Mouse (Mus musculus): Measurements from ENCODE around the gene Ttl. TPM values are rescaled to one million over a fixed set of nuclear protein-coding genes. Genes with fewer than 3 reads are reported as not detected.

Ttl gene
- 9.2 and 10.7 TPM in 2 replicates for polyA plus RNA-seq (2014; fragmentation: Nextera tagmentation; extraction: Ambion mirVana)

- Histone ChIP-seq H3K36me3 (ENCODE audit: control insufficient read depth, insufficient read depth, low read length) (0 out of 2 replicates have a peak, but pooled peaks cover 5% of the 10 kb centered on the region), H3K9ac (ENCODE audit: low read length) (peak within 1 kb of the TSS; percentile 82), H3K4me2 (ENCODE audit: low read length) (peak within 1 kb of the TSS; percentile 82), H3K27ac (replicated peaks in 1 of 2; ENCODE audit: control insufficient read depth in 1 of 2, insufficient read depth in 1 of 2, low read depth in 2 of 2, low read length in 2 of 2) (peak within 1 kb of the TSS; percentile 20 to 40; a peak in 2 of 4 replicates), H3K9me3 (ENCODE audit: control insufficient read depth, low read length) (no peaks in the 10 kb centered on the region), H3K27me3 (ENCODE audit: control insufficient read depth, insufficient read depth, low read length) (no peaks in the 10 kb centered on the region), H3K4me1 (ENCODE audit: control insufficient read depth in 2 of 2, insufficient read depth in 2 of 2, low read length in 2 of 2) (peaks cover 3 to 10% of the 10 kb centered on the region in 2 experiments; a peak in 3 of 4 replicates), H3K4me3 (ENCODE audit: control insufficient read depth in 1 of 2, insufficient read depth in 1 of 2, low read depth in 1 of 2, low read length in 2 of 2) (peak within 1 kb of the TSS; percentile 76 to 85)
- ATAC-seq (ENCODE audit: insufficient number of reproducible peaks, insufficient read depth, low FRiP score, low read depth) = peak; percentile 91
- 1% methylated on average over 60 of the region's 62 CpGs for whole genome bisulfite sequencing
These were observed at the start of gene Ttl for GRCm38 (mm10) chr2:129065437-129066282. TSS of gene Ttl (plus strand) at chr2:129065942.

- H3K36me3 ChIP-seq (ENCODE audit: control insufficient read depth, insufficient read depth, low read length) = no peaks in the 10 kb centered on the region
- H3K9me3 ChIP-seq (ENCODE audit: control insufficient read depth, low read length) = no peaks in the 10 kb centered on the region
- H3K4me1 ChIP-seq (ENCODE audit: control insufficient read depth in 2 of 2, insufficient read depth in 2 of 2, low read length in 2 of 2) = no peaks in the 10 kb centered on the region
- H3K9ac ChIP-seq (ENCODE audit: low read length) = no peak overlapping the region
- H3K4me3 ChIP-seq (ENCODE audit: control insufficient read depth in 1 of 2, insufficient read depth in 1 of 2, low read depth in 1 of 2, low read length in 2 of 2) = no peak overlapping the region
- H3K27ac ChIP-seq (replicated peaks in 1 of 2; ENCODE audit: control insufficient read depth in 1 of 2, insufficient read depth in 1 of 2, low read depth in 2 of 2, low read length in 2 of 2) = no peak overlapping the region
- H3K27me3 ChIP-seq (ENCODE audit: control insufficient read depth, insufficient read depth, low read length) = no peaks in the 10 kb centered on the region
- WGBS = 77% methylated on average over 2 of the region's 2 CpGs
- no peak overlapping the region for H3K4me2 ChIP-seq (ENCODE audit: low read length)
- no peak for ATAC-seq (ENCODE audit: insufficient number of reproducible peaks, insufficient read depth, low FRiP score, low read depth)
These were observed 45.6 kb upstream of the Ttl start for GRCm38 (mm10) chr2:129020106-129020505.

GRCm38 (mm10) chr2:129024820-129025219, 40.9 kb upstream of the Ttl start:
- no peak overlapping the region for H3K27ac ChIP-seq (replicated peaks in 1 of 2; ENCODE audit: control insufficient read depth in 1 of 2, insufficient read depth in 1 of 2, low read depth in 2 of 2, low read length in 2 of 2)
- no peaks in the 10 kb centered on the region for H3K9me3 ChIP-seq (ENCODE audit: control insufficient read depth, low read length)
- H3K27me3 ChIP-seq (ENCODE audit: control insufficient read depth, insufficient read depth, low read length) = no peaks in the 10 kb centered on the region
- H3K4me2 ChIP-seq (ENCODE audit: low read length) = no peak overlapping the region
- H3K36me3 ChIP-seq (ENCODE audit: control insufficient read depth, insufficient read depth, low read length) = no peaks in the 10 kb centered on the region
- 67% methylated on average over 9 of the region's 9 CpGs for WGBS
- peaks cover 0 to 2% of the 10 kb centered on the region in 2 experiments; a peak in 1 of 4 replicates for H3K4me1 ChIP-seq (ENCODE audit: control insufficient read depth in 2 of 2, insufficient read depth in 2 of 2, low read length in 2 of 2)
- no peak for ATAC-seq (ENCODE audit: insufficient number of reproducible peaks, insufficient read depth, low FRiP score, low read depth)
- H3K4me3 ChIP-seq (ENCODE audit: control insufficient read depth in 1 of 2, insufficient read depth in 1 of 2, low read depth in 1 of 2, low read length in 2 of 2) = no peak overlapping the region
- H3K9ac ChIP-seq (ENCODE audit: low read length) = no peak overlapping the region

- H3K4me1 ChIP-seq (ENCODE audit: control insufficient read depth in 2 of 2, insufficient read depth in 2 of 2, low read length in 2 of 2) = peaks cover 4 to 7% of the 10 kb centered on the region in 2 experiments; a peak in 3 of 4 replicates
- no peaks in the 10 kb centered on the region for H3K36me3 ChIP-seq (ENCODE audit: control insufficient read depth, insufficient read depth, low read length)
- no peak overlapping the region for H3K4me2 ChIP-seq (ENCODE audit: low read length)
- H3K4me3 ChIP-seq (ENCODE audit: control insufficient read depth in 1 of 2, insufficient read depth in 1 of 2, low read depth in 1 of 2, low read length in 2 of 2) = no peak overlapping the region
- no peak overlapping the region for H3K9ac ChIP-seq (ENCODE audit: low read length)
- no peak for ATAC-seq (ENCODE audit: insufficient number of reproducible peaks, insufficient read depth, low FRiP score, low read depth)
- H3K9me3 ChIP-seq (ENCODE audit: control insufficient read depth, low read length) = no peaks in the 10 kb centered on the region
- H3K27ac ChIP-seq (replicated peaks in 1 of 2; ENCODE audit: control insufficient read depth in 1 of 2, insufficient read depth in 1 of 2, low read depth in 2 of 2, low read length in 2 of 2) = no peak overlapping the region
- H3K27me3 ChIP-seq (ENCODE audit: control insufficient read depth, insufficient read depth, low read length) = peaks cover 44% of the 10 kb centered on the region
- 71% methylated on average over 5 of the region's 5 CpGs for WGBS
These were observed 30.4 kb upstream of the Ttl start for GRCm38 (mm10) chr2:129035381-129035780.

GRCm38 (mm10) chr2:129038426-129038936, 27.3 kb upstream of the Ttl start:
- 8% methylated on average over 15 of the region's 15 CpGs for WGBS

GRCm38 (mm10) chr2:129038937-129039631, 26.7 kb upstream of the Ttl start:
- 0 out of 2 replicates have a peak, but pooled peaks have one; percentile 31 for ATAC-seq (ENCODE audit: insufficient number of reproducible peaks, insufficient read depth, low FRiP score, low read depth)
- WGBS = 3% methylated on average over 61 of the region's 62 CpGs

More at GRCm38 (mm10) chr2:129038426-129038936, 27.3 kb upstream of the Ttl start:
- Histone ChIP-seq H3K27me3 (ENCODE audit: control insufficient read depth, insufficient read depth, low read length) (peaks cover 57% of the 10 kb centered on the region), H3K4me1 (ENCODE audit: control insufficient read depth in 2 of 2, insufficient read depth in 2 of 2, low read length in 2 of 2) (peaks cover 4 to 7% of the 10 kb centered on the region in 2 experiments; a peak in 3 of 4 replicates), H3K36me3 (ENCODE audit: control insufficient read depth, insufficient read depth, low read length) (no peaks in the 10 kb centered on the region), H3K4me2 (ENCODE audit: low read length) (peak overlapping the region; percentile 98), H3K27ac (replicated peaks in 1 of 2; ENCODE audit: control insufficient read depth in 1 of 2, insufficient read depth in 1 of 2, low read depth in 2 of 2, low read length in 2 of 2) (no peak overlapping the region), H3K4me3 (ENCODE audit: control insufficient read depth in 1 of 2, insufficient read depth in 1 of 2, low read depth in 1 of 2, low read length in 2 of 2) (peak overlapping the region; percentile 45 to 49), H3K9ac (ENCODE audit: low read length) (peak overlapping the region; percentile 65), H3K9me3 (ENCODE audit: control insufficient read depth, low read length) (no peaks in the 10 kb centered on the region)
- no peak for ATAC-seq (ENCODE audit: insufficient number of reproducible peaks, insufficient read depth, low FRiP score, low read depth)

GRCm38 (mm10) chr2:129040567-129040966, 25.2 kb upstream of the Ttl start:
- Histone ChIP-seq H3K36me3 (ENCODE audit: control insufficient read depth, insufficient read depth, low read length) (no peaks in the 10 kb centered on the region), H3K4me1 (ENCODE audit: control insufficient read depth in 2 of 2, insufficient read depth in 2 of 2, low read length in 2 of 2) (peaks cover 4 to 7% of the 10 kb centered on the region in 2 experiments; a peak in 3 of 4 replicates), H3K27ac (replicated peaks in 1 of 2; ENCODE audit: control insufficient read depth in 1 of 2, insufficient read depth in 1 of 2, low read depth in 2 of 2, low read length in 2 of 2) (no peak overlapping the region), H3K9ac (ENCODE audit: low read length) (no peak overlapping the region), H3K9me3 (ENCODE audit: control insufficient read depth, low read length) (no peaks in the 10 kb centered on the region), H3K4me2 (ENCODE audit: low read length) (no peak overlapping the region), H3K27me3 (ENCODE audit: control insufficient read depth, insufficient read depth, low read length) (peaks cover 54% of the 10 kb centered on the region), H3K4me3 (ENCODE audit: control insufficient read depth in 1 of 2, insufficient read depth in 1 of 2, low read depth in 1 of 2, low read length in 2 of 2) (no peak overlapping the region)
- WGBS = 26% methylated on average over 6 of the region's 6 CpGs
- no peak for ATAC-seq (ENCODE audit: insufficient number of reproducible peaks, insufficient read depth, low FRiP score, low read depth)

More at GRCm38 (mm10) chr2:129038937-129039631, 26.7 kb upstream of the Ttl start:
- Histone ChIP-seq H3K4me2 (ENCODE audit: low read length) (peak overlapping the region; percentile 98), H3K27me3 (ENCODE audit: control insufficient read depth, insufficient read depth, low read length) (peaks cover 57% of the 10 kb centered on the region), H3K27ac (replicated peaks in 1 of 2; ENCODE audit: control insufficient read depth in 1 of 2, insufficient read depth in 1 of 2, low read depth in 2 of 2, low read length in 2 of 2) (no peak overlapping the region), H3K4me3 (ENCODE audit: control insufficient read depth in 1 of 2, insufficient read depth in 1 of 2, low read depth in 1 of 2, low read length in 2 of 2) (peak overlapping the region; percentile 45 to 49), H3K4me1 (ENCODE audit: control insufficient read depth in 2 of 2, insufficient read depth in 2 of 2, low read length in 2 of 2) (peaks cover 4 to 7% of the 10 kb centered on the region in 2 experiments; a peak in 3 of 4 replicates), H3K9ac (ENCODE audit: low read length) (peak overlapping the region; percentile 65), H3K36me3 (ENCODE audit: control insufficient read depth, insufficient read depth, low read length) (no peaks in the 10 kb centered on the region), H3K9me3 (ENCODE audit: control insufficient read depth, low read length) (no peaks in the 10 kb centered on the region)
